Mouse (Mus musculus) hindbrain, embryonic 14.5 days (tissue): ENCODE data around the gene Slc25a35. TPM values are rescaled to one million over a fixed set of nuclear protein-coding genes. Genes with fewer than 3 reads are reported as not detected.
"Not testable (repeated sequence)": the region's sequence is repeated elsewhere in the genome, so short reads cannot be mapped to it uniquely, and the experiment has no call there.

Experiments used
- ATAC-seq: fragments of 200-750 bp; cut with Nextera tagmentation; 2 replicates; pipeline ENCODE4 v1.8.0; 2017; ENCODE audit warnings: moderate number of reproducible peaks, mild to moderate bottlenecking, moderate TSS enrichment, moderate library complexity; ENCODE audit not compliant: low FRiP score
- DNase-seq: peaks from one replicate; pipeline ENCODE4 v3.0.0-alpha.2; 2015; ENCODE audit warnings: low spot score
- H3K27ac ChIP-seq: fragments of 300-500 bp; sonication (generic); 2 replicates; pipeline ENCODE4 v1.5.1; 2014; ENCODE audit warnings: mild to moderate bottlenecking, moderate library complexity
- H3K27me3 ChIP-seq: fragments of 300-500 bp; sonication (generic); 2 replicates; pipeline ENCODE4 v1.6.1; 2014; ENCODE audit warnings: mild to moderate bottlenecking, low read length, mixed read lengths; ENCODE audit not compliant: control insufficient read depth, insufficient read depth
- H3K36me3 ChIP-seq: fragments of 300-500 bp; sonication (generic); replicated peaks from 2 replicates; pipeline ENCODE4 v1.6.1; 2014; ENCODE audit not compliant: control insufficient read depth, insufficient read depth
- H3K4me1 ChIP-seq: fragments of 300-500 bp; sonication (generic); replicated peaks from 2 replicates; pipeline ENCODE4 v1.6.1; 2014; ENCODE audit warnings: antibody characterized with exemption, low read length, mixed read lengths; ENCODE audit not compliant: control insufficient read depth, insufficient read depth
- H3K4me2 ChIP-seq: fragments of 300-500 bp; sonication (generic); replicated peaks from 2 replicates; pipeline ENCODE4 v1.6.1; 2014; ENCODE audit warnings: mild to moderate bottlenecking, moderate library complexity
- H3K4me3 ChIP-seq: fragments of 300-500 bp; sonication (generic); replicated peaks from 2 replicates; pipeline ENCODE4 v1.5.1; 2014; ENCODE audit warnings: mild to moderate bottlenecking, low read length
- H3K9ac ChIP-seq: fragments of 300-500 bp; sonication (generic); 2 replicates; pipeline ENCODE4 v1.6.1; 2014
- H3K9me3 ChIP-seq: fragments of 300-500 bp; sonication (generic); 2 replicates; pipeline ENCODE4 v1.6.1; 2016; ENCODE audit warnings: low read length; ENCODE audit not compliant: control insufficient read depth
- WGBS: fragments of 180-500 bp; shearing (Covaris S2); extraction: QIAGEN DNeasy Blood & Tissue Kit; methylation state at CpG from one replicate; pipeline ENCODE4 v1.1.7; 2014; 5-methylcytosine and 5-hydroxymethylcytosine counted together
- polyA plus RNA-seq: library from polyadenylated mRNA; unstranded; fragments of >200 nt; fragmentation: Nextera tagmentation; extraction: Ambion mirVana; gene quantifications from 2 replicates; pipeline ENCODE4 v1.2.1, GENCODE M21; 2014

Slc25a35 gene
- polyA plus RNA-seq, 1 experiment from 2014 or later: 2.0 TPM

DNA sequence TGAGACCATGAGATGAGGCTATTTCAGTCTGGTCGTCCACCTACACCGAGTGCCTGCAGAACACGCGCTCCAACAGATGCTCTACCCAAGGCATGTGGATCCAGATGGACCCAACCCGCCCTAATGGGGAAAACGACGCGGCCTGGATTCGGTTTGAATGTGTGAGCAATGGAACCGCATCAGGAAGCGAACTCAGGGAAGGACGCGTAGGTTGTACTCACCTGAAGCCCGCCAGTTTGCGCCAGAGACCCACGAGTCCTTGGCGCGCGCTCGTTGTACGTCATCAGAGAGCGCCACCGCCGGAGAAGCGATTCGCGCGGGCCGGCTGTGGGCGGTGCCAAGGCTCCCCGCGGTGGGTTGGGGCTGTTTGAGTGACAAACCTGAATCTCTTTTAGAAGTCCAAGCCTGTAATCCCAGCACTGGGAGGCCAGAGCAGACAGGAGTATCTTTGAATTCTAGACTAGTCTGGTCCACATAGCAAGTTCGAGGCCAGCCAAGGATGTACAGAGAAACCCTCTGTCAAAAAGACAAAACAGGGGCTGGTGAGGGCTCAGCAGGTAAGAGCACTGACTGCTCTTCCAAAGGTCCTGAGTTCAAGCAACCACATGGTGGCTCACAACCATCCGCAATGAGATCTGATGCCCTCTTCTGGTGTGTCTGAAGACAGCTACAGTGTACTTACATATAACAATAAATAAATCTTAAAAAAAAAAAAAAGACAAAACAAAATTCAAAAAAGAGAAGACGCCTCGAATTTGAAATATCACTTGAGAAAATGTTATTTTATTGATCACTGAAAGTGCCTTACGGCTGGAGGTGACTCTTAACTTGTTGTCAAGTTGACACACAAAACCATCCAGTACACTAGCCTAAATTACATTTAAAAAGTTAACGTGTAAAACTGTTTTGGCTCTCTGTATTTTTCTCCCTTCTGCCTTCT lies 40.5 kb downstream of the Slc25a35 start, which contains the start of gene Pfas:
Pfas (minus strand) TSS at position 279 of the 940 bp plus-strand sequence.
- H3K4me1 ChIP-seq: peaks cover 16% of the 10 kb centered on the region
- H3K27ac ChIP-seq: peak within 1 kb of the TSS; percentile 52; the same call in 1 of the 2 replicates
- H3K36me3 ChIP-seq: 0 out of 2 replicates have a peak, but pooled peaks cover under 1% of the 10 kb centered on the region
- peak within 1 kb of the TSS; percentile 74 for H3K4me2 ChIP-seq
- H3K27me3 ChIP-seq: no peaks in the 10 kb centered on the region
- ATAC-seq (peak; percentile 85), DNase-seq (peak; percentile 98)
- H3K9me3 ChIP-seq: no peaks in the 10 kb centered on the region
- WGBS: 10% methylated on average over 38 of the region's 38 CpGs
- H3K9ac ChIP-seq: peak within 1 kb of the TSS; percentile 72
- H3K4me3 ChIP-seq: peak within 1 kb of the TSS; percentile 62

- DNase-seq (no peak), ATAC-seq (no peak)
- H3K36me3 ChIP-seq: no peaks in the 10 kb centered on the region
- H3K27ac ChIP-seq: no peak overlapping the region
- H3K4me3 ChIP-seq: no peak overlapping the region
- H3K27me3 ChIP-seq: no peaks in the 10 kb centered on the region
- peaks cover 16% of the 10 kb centered on the region for H3K4me1 ChIP-seq
- WGBS: 85% methylated on average over 1 of the region's 1 CpGs
- no peak overlapping the region for H3K9ac ChIP-seq
- H3K4me2 ChIP-seq: no peak overlapping the region
- no peaks in the 10 kb centered on the region for H3K9me3 ChIP-seq
These were observed 41.6 kb downstream of the Slc25a35 start for GRCm38 (mm10) chr11:69009508-69009907.

GRCm38 (mm10) chr11:69010400-69011323 lies 42.7 kb downstream of the Slc25a35 start:
- H3K4me3 ChIP-seq: no peak overlapping the region
- DNase-seq: no peak
- H3K9me3 ChIP-seq: no peaks in the 10 kb centered on the region
- no peaks in the 10 kb centered on the region for H3K36me3 ChIP-seq
- no peaks in the 10 kb centered on the region for H3K27me3 ChIP-seq
- H3K27ac ChIP-seq: no peak overlapping the region
- no peak for ATAC-seq
- 93% methylated on average over 15 of the region's 15 CpGs for WGBS
- H3K4me2 ChIP-seq: peak overlapping the region; percentile 89; the same call in 1 of the 2 replicates
- no peak overlapping the region for H3K9ac ChIP-seq
- peaks cover 16% of the 10 kb centered on the region for H3K4me1 ChIP-seq

DNA sequence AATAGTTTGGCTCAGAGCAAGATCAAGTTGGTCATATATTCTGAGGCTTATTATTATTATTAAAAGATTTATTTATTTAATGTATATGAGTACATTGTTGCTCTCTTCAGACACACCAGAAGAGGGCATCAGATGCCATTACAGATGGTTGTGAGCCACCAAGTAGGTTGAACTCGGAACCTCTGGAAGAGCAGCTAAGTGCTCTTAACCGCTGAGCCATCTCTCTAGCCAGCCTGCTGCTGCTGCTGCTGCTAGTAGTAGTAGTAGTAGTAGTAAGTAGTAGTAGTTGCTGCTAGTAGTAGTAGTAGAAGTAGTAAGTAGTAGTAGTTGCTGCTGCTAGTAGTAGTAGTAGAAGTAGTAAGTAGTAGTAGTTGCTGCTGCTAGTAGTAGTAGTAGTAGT lies 43.5 kb downstream of the Slc25a35 start:
- Histone ChIP-seq H3K4me3 (peak overlapping the region; percentile 45), H3K9ac (peak overlapping the region; percentile 77), H3K4me2 (peak overlapping the region; percentile 89), H3K4me1 (peaks cover 16% of the 10 kb centered on the region), H3K27ac (peak overlapping the region; percentile 92)
- not testable (repeated sequence) for DNase-seq, ATAC-seq, H3K36me3 ChIP-seq, H3K9me3 ChIP-seq, H3K27me3 ChIP-seq
- WGBS: 76% methylated on average over 2 of the region's 2 CpGs

DNA sequence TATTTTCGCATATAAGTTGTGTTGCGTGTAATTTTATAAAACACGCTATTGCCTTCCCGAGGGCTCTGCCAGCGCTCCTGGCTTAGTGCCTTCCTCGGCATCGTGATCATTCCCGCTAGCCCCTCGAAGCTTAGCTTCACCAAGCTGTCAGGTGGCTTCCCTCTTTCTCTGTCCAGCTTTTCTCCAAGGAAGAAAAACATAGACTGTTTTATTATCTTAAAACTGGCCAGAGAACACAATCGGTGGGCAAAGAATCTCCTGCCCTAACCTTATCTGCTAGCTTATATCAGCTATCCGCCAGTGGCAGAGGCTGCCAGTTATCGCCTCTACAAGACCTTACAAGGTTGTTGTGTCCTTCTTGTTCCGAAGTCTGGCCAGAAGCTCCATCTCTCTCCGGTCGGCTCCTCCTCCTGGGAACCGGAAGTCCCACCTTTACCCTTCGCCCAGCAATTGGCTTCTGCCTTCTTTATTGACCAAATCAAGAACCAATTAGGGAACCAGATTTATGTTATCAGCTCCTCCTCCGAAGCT lies 44.2 kb downstream of the Slc25a35 start:
- Histone ChIP-seq H3K4me2 (peak overlapping the region; percentile 89), H3K36me3 (no peaks in the 10 kb centered on the region), H3K9ac (peak overlapping the region; percentile 77), H3K4me3 (peak overlapping the region; percentile 45), H3K4me1 (peaks cover 22% of the 10 kb centered on the region), H3K27ac (peak overlapping the region; percentile 92), H3K27me3 (no peaks in the 10 kb centered on the region), H3K9me3 (no peaks in the 10 kb centered on the region)
- peak; percentile 75 for ATAC-seq
- peak; percentile 92 for DNase-seq
- 2% methylated on average over 18 of the region's 18 CpGs for WGBS

GRCm38 (mm10) chr11:69015644-69016441 lies 47.9 kb downstream of the Slc25a35 start, which contains the start of gene Ctc1:
TSS of gene Ctc1 (plus strand) at chr11:69015911.
- Histone ChIP-seq H3K27ac (peak within 1 kb of the TSS; percentile 85), H3K4me1 (peaks cover 14% of the 10 kb centered on the region), H3K27me3 (no peaks in the 10 kb centered on the region), H3K9ac (peak within 1 kb of the TSS; percentile 83), H3K36me3 (no peaks in the 10 kb centered on the region), H3K4me3 (peak within 1 kb of the TSS; percentile 57), H3K9me3 (no peaks in the 10 kb centered on the region), H3K4me2 (peak within 1 kb of the TSS; percentile 54)
- WGBS: 4% methylated on average over 38 of the region's 38 CpGs
- peak; percentile 94 for DNase-seq
- ATAC-seq: peak; percentile 95

GRCm38 (mm10) chr11:69016755-69017154 lies 48.8 kb downstream of the Slc25a35 start:
- ATAC-seq: no peak
- DNase-seq: no peak

DNA sequence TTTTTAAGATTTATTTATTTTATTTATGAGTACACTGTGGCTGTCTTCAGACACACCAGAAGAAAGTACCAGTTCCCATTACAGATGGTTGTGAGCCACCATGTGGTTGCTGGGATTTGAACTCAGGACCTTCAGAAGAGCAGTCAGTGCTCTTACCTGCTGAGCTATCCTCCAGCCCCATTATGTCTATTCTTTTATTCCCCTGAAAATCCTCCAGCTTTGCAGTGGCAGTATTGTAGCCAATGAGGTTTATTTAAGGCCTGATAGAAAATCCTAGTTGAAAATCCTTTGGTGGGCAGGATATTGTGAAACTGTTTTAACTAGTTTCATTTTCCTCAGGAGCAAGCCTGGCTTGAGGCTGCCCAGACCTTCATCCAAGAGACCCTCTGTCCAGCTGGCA lies 52.8 kb downstream of the Slc25a35 start:
- ATAC-seq (no peak), DNase-seq (no peak)
- Histone ChIP-seq H3K9ac (no peak overlapping the region), H3K27me3 (no peaks in the 10 kb centered on the region), H3K27ac (no peak overlapping the region), H3K4me2 (no peak overlapping the region), H3K4me1 (peaks cover 8% of the 10 kb centered on the region), H3K4me3 (no peak overlapping the region), H3K9me3 (no peaks in the 10 kb centered on the region), H3K36me3 (peaks cover 45% of the 10 kb centered on the region)

More at GRCm38 (mm10) chr11:69016755-69017154, 48.8 kb downstream of the Slc25a35 start:
- Histone ChIP-seq H3K9ac (peak overlapping the region; percentile 83), H3K4me3 (peak overlapping the region; percentile 57), H3K4me2 (peak overlapping the region; percentile 54), H3K36me3 (peaks cover 6% of the 10 kb centered on the region; the same call in 1 of the 2 replicates), H3K27ac (peak overlapping the region; percentile 85), H3K27me3 (no peaks in the 10 kb centered on the region), H3K9me3 (no peaks in the 10 kb centered on the region), H3K4me1 (peaks cover 9% of the 10 kb centered on the region)
- 76% methylated on average over 3 of the region's 3 CpGs for WGBS
